Mouse (Mus musculus) testis, adult 2 months (tissue): ENCODE data around the gene Tanc1.

Experiments used
- CTCF ChIP-seq: fragments of 200-500 bp; IDR thresholded peaks from 2 replicates; pipeline ENCODE4 v1.5.1; 2012; ENCODE audit warnings: low read depth, mild to moderate bottlenecking, inconsistent platforms, low read length, moderate library complexity; ENCODE audit not compliant: control insufficient read depth, insufficient read depth, insufficient replicate concordance
- POLR2A ChIP-seq: fragments of 200-500 bp; IDR thresholded peaks from 2 replicates; pipeline ENCODE4 v1.6.1; 2012; ENCODE audit warnings: low read depth, mild to moderate bottlenecking, inconsistent platforms, low read length, moderate library complexity; ENCODE audit not compliant: control insufficient read depth

- TF ChIP-seq CTCF (no peak), POLR2A (no peak)
Measured at GRCm38 (mm10) chr2:59588096-59588405, 23.8 kb upstream of the Tanc1 start.
